Mouse (Mus musculus) hindbrain, embryonic 10.5 days (tissue): Measurements from ENCODE around the gene Atxn1. TPM values are rescaled to one million over a fixed set of nuclear protein-coding genes. Genes with fewer than 3 reads are reported as not detected.

Experiments
- DNase-seq: peaks from one replicate; pipeline ENCODE4 v3.0.0-alpha.2; 2017; ENCODE audit warnings: low spot score
- H3K27ac ChIP-seq: fragments of 300-500 bp; sonication (generic); 2 replicates; pipeline ENCODE4 v1.5.1; 2016; ENCODE audit warnings: mild to moderate bottlenecking, moderate library complexity
- H3K27me3 ChIP-seq: fragments of 300-500 bp; sonication (generic); 2 replicates; pipeline ENCODE4 v1.6.1; 2016; ENCODE audit warnings: mild to moderate bottlenecking; ENCODE audit not compliant: poor library complexity, insufficient read depth, severe bottlenecking
- H3K36me3 ChIP-seq: fragments of 300-500 bp; sonication (generic); 2 replicates; pipeline ENCODE4 v1.6.1; 2016; ENCODE audit warnings: mild to moderate bottlenecking, moderate library complexity
- H3K4me1 ChIP-seq: fragments of 300-500 bp; sonication (generic); replicated peaks from 2 replicates; pipeline ENCODE4 v1.6.1; 2016; ENCODE audit warnings: mild to moderate bottlenecking
- H3K4me3 ChIP-seq: fragments of 300-500 bp; sonication (generic); 2 replicates; pipeline ENCODE4 v1.5.1; 2016; ENCODE audit warnings: mild to moderate bottlenecking, moderate library complexity
- H3K9me3 ChIP-seq: fragments of 300-500 bp; sonication (generic); 2 replicates; pipeline ENCODE4 v1.6.1; 2016; ENCODE audit warnings: mild to moderate bottlenecking, moderate library complexity
- WGBS: fragments of 180-500 bp; shearing (Covaris S2); methylation state at CpG from one replicate; pipeline ENCODE4 v1.1.7; 2016; 5-methylcytosine and 5-hydroxymethylcytosine counted together
- polyA plus RNA-seq: library from polyadenylated mRNA; unstranded; fragments of >200 nt; fragmentation: Nextera tagmentation; extraction: Ambion mirVana; gene quantifications from 2 replicates; pipeline ENCODE4 v1.2.1, GENCODE M21; 2016

Atxn1 gene
- polyA plus RNA-seq, 1 experiment from 2014 or later, result 2.4 TPM

- 87% methylated on average over 5 of the region's 5 CpGs for WGBS
- no peak for DNase-seq
- Histone ChIP-seq H3K27me3 (no peaks in the 10 kb centered on the region), H3K4me3 (no peak overlapping the region), H3K4me1 (peaks cover 6% of the 10 kb centered on the region; the same call in 1 of the 2 replicates), H3K36me3 (no peaks in the 10 kb centered on the region), H3K9me3 (no peaks in the 10 kb centered on the region), H3K27ac (no peak overlapping the region)
These were observed 186.1 kb downstream of the Atxn1 start for GRCm38 (mm10) chr13:45778750-45779149.

- no peak overlapping the region for H3K4me3 ChIP-seq
- WGBS, result 51% methylated on average over 9 of the region's 9 CpGs
- no peaks in the 10 kb centered on the region for H3K27me3 ChIP-seq
- no peaks in the 10 kb centered on the region for H3K9me3 ChIP-seq
- DNase-seq, result no peak
- peaks cover 6% of the 10 kb centered on the region; the same call in 1 of the 2 replicates for H3K4me1 ChIP-seq
- H3K36me3 ChIP-seq, result no peaks in the 10 kb centered on the region
- H3K27ac ChIP-seq, result 0 out of 2 replicates have a peak overlapping the region, but pooled peaks have one; percentile 40
These were observed 186.6 kb downstream of the Atxn1 start for GRCm38 (mm10) chr13:45778171-45778570.

- Histone ChIP-seq H3K36me3 (no peaks in the 10 kb centered on the region), H3K27me3 (no peaks in the 10 kb centered on the region), H3K4me1 (peaks cover 6% of the 10 kb centered on the region; the same call in 1 of the 2 replicates), H3K27ac (no peak overlapping the region), H3K4me3 (no peak overlapping the region), H3K9me3 (no peaks in the 10 kb centered on the region)
- no peak for DNase-seq
- 92% methylated on average over 1 of the region's 1 CpGs for WGBS
These were observed 189.3 kb downstream of the Atxn1 start for GRCm38 (mm10) chr13:45775516-45775915.

- H3K4me3 ChIP-seq, result no peak overlapping the region
- no peak overlapping the region for H3K27ac ChIP-seq
- DNase-seq, result no peak
- no peaks in the 10 kb centered on the region for H3K36me3 ChIP-seq
- no peaks in the 10 kb centered on the region for H3K9me3 ChIP-seq
- WGBS, result 83% methylated on average over 21 of the region's 21 CpGs
- H3K27me3 ChIP-seq, result no peaks in the 10 kb centered on the region
- peaks cover 6% of the 10 kb centered on the region; the same call in 1 of the 2 replicates for H3K4me1 ChIP-seq
These were observed 191.2 kb downstream of the Atxn1 start for GRCm38 (mm10) chr13:45773381-45774168.

- no peaks in the 10 kb centered on the region for H3K9me3 ChIP-seq
These were observed 195.1 kb downstream of the Atxn1 start for GRCm38 (mm10) chr13:45769757-45770156.

GRCm38 (mm10) chr13:45768250-45768649 is 196.6 kb downstream of the Atxn1 start:
- Histone ChIP-seq H3K36me3 (no peaks in the 10 kb centered on the region), H3K9me3 (no peaks in the 10 kb centered on the region), H3K27ac (no peak overlapping the region), H3K4me3 (no peak overlapping the region), H3K4me1 (no peaks in the 10 kb centered on the region), H3K27me3 (no peaks in the 10 kb centered on the region)
- DNase-seq, result no peak
- WGBS, result 83% methylated on average over 3 of the region's 3 CpGs

More at GRCm38 (mm10) chr13:45769757-45770156, 195.1 kb downstream of the Atxn1 start:
- DNase-seq, result no peak
- Histone ChIP-seq H3K36me3 (no peaks in the 10 kb centered on the region), H3K4me1 (no peaks in the 10 kb centered on the region), H3K4me3 (no peak overlapping the region), H3K27me3 (no peaks in the 10 kb centered on the region), H3K27ac (no peak overlapping the region)
- WGBS, result 97% methylated on average over 11 of the region's 11 CpGs

GRCm38 (mm10) chr13:45764354-45764753 is 200.5 kb downstream of the Atxn1 start:
- H3K36me3 ChIP-seq, result no peaks in the 10 kb centered on the region
- no peak overlapping the region for H3K4me3 ChIP-seq
- no peaks in the 10 kb centered on the region for H3K9me3 ChIP-seq
- H3K4me1 ChIP-seq, result no peaks in the 10 kb centered on the region
- no peak overlapping the region for H3K27ac ChIP-seq
- no peaks in the 10 kb centered on the region for H3K27me3 ChIP-seq
- WGBS, result 87% methylated on average over 5 of the region's 5 CpGs
- no peak for DNase-seq

- H3K36me3 ChIP-seq, result no peaks in the 10 kb centered on the region
- no peak overlapping the region for H3K4me3 ChIP-seq
- no peak for DNase-seq
- no peak overlapping the region for H3K27ac ChIP-seq
- no peaks in the 10 kb centered on the region for H3K9me3 ChIP-seq
- no peaks in the 10 kb centered on the region for H3K4me1 ChIP-seq
- WGBS, result 78% methylated on average over 7 of the region's 7 CpGs
- H3K27me3 ChIP-seq, result no peaks in the 10 kb centered on the region
These were observed 202.5 kb downstream of the Atxn1 start for GRCm38 (mm10) chr13:45762278-45762677.

- Histone ChIP-seq H3K36me3 (no peaks in the 10 kb centered on the region), H3K4me3 (no peak overlapping the region), H3K9me3 (no peaks in the 10 kb centered on the region), H3K27me3 (no peaks in the 10 kb centered on the region), H3K4me1 (peaks cover 23% of the 10 kb centered on the region), H3K27ac (no peak overlapping the region; the same call in 1 of the 2 replicates)
- no peak for DNase-seq
- 90% methylated on average over 1 of the region's 1 CpGs for WGBS
These were observed 210.3 kb downstream of the Atxn1 start for GRCm38 (mm10) chr13:45754483-45754882.

GRCm38 (mm10) chr13:45752498-45752897 is 212.3 kb downstream of the Atxn1 start:
- 84% methylated on average over 5 of the region's 5 CpGs for WGBS
- Histone ChIP-seq H3K27me3 (no peaks in the 10 kb centered on the region), H3K9me3 (no peaks in the 10 kb centered on the region), H3K4me1 (peaks cover 34% of the 10 kb centered on the region), H3K27ac (no peak overlapping the region), H3K36me3 (no peaks in the 10 kb centered on the region), H3K4me3 (no peak overlapping the region)
- DNase-seq, result no peak

- Histone ChIP-seq H3K9me3 (no peaks in the 10 kb centered on the region), H3K4me3 (no peak overlapping the region), H3K4me1 (peaks cover 38% of the 10 kb centered on the region), H3K36me3 (no peaks in the 10 kb centered on the region), H3K27ac (no peak overlapping the region), H3K27me3 (no peaks in the 10 kb centered on the region)
- peak; percentile 14 for DNase-seq
- 70% methylated on average over 2 of the region's 2 CpGs for WGBS
These were observed 213.6 kb downstream of the Atxn1 start for GRCm38 (mm10) chr13:45751231-45751630.

GRCm38 (mm10) chr13:45750627-45751026 is 214.2 kb downstream of the Atxn1 start:
- 0 out of 2 replicates have a peak overlapping the region, but pooled peaks have one; percentile 35 for H3K27ac ChIP-seq
- H3K9me3 ChIP-seq, result no peaks in the 10 kb centered on the region
- H3K27me3 ChIP-seq, result no peaks in the 10 kb centered on the region
- peaks cover 41% of the 10 kb centered on the region for H3K4me1 ChIP-seq
- H3K4me3 ChIP-seq, result no peak overlapping the region
- H3K36me3 ChIP-seq, result no peaks in the 10 kb centered on the region
- no peak for DNase-seq
- WGBS, result 79% methylated on average over 6 of the region's 6 CpGs

GRCm38 (mm10) chr13:45749937-45750336 is 214.9 kb downstream of the Atxn1 start:
- Histone ChIP-seq H3K4me1 (peaks cover 41% of the 10 kb centered on the region), H3K36me3 (no peaks in the 10 kb centered on the region), H3K27me3 (no peaks in the 10 kb centered on the region), H3K9me3 (no peaks in the 10 kb centered on the region), H3K27ac (peak overlapping the region; percentile 71), H3K4me3 (no peak overlapping the region)
- WGBS, result 37% methylated on average over 1 of the region's 1 CpGs
- DNase-seq, result no peak
